Mouse (Mus musculus) NIH3T3 (cell line): Measurements from ENCODE around the gene Lhpp.
A peak's percentile ranks its signal among the peaks of the same experiment; 100 is the strongest.

Experiments
- DNase-seq: peaks from one replicate; pipeline ENCODE4 v3.0.0-alpha.2; 2012; ENCODE audit warnings: low read depth

The Lhpp gene

DNA sequence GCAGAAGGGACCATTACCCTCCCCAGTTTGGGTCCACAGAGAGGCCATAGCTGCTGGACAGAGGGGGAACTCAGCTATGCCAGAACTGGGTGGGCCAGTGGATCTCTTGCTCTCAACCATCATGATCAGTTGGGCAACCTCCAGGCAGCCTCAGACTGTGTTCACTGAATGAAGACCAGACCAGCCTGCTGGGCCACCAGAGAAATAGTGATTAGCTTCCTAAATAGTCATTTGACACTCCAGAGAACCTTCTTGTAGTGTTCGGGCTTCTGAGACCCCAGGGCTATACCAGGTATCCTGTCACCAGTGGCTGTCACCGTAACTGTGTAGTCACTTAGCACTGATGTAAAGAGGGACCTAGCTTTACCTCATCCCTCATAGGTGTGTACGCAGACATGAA, 71.9 kb downstream of the Lhpp start:
- no peak for DNase-seq

DNA sequence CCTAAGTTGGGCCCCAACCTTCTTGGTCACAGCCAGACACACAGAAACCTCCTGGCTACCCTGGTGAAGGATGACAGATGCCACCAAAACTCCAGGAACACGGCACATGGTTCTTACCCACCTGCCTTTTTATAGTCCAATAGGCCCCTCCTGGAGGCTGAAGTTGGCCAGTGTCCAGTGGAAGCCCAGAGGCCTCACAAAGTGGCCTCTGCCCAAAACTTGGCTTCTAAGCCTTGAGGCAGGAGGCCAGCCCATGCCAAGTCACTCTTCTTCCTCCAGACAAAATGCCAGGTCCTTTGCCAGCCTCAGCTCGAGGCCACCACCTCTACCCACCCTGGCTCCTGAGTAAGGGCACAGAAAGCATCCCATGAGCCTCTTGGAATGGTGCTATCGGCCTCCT, 72.5 kb downstream of the Lhpp start:
- no peak for DNase-seq

GRCm38 (mm10) chr7:132683923-132684322, 73.5 kb downstream of the Lhpp start:
- no peak for DNase-seq

- no peak for DNase-seq
Observed at GRCm38 (mm10) chr7:132686515-132686914, 76.1 kb downstream of the Lhpp start.

DNA sequence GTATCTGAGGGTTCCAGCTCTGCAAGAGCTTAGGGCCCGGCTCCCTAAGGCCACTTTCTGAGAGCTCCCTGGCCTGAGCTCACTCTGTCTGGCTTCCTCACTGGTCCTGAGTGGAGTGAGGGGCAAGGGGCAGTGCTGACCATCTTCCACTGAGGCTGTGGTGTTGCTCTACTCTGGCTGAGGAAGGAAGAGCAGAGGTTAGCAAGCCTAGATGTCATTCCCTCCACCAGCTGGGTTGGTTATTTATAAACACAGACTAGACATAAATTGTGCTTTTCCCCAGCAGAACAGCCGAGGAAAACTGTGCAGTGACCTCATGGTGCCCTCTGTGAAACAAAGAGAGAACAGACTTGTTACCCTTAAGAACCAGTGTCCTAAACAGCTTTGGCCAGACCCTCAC, 77.5 kb downstream of the Lhpp start:
- no peak for DNase-seq

- DNase-seq: no peak
Observed at GRCm38 (mm10) chr7:132688721-132689120, 78.3 kb downstream of the Lhpp start.

- DNase-seq: no peak
Observed at GRCm38 (mm10) chr7:132689722-132690121, 79.3 kb downstream of the Lhpp start.

GRCm38 (mm10) chr7:132690716-132691472, 80.5 kb downstream of the Lhpp start:
- DNase-seq: peak; percentile 69

DNA sequence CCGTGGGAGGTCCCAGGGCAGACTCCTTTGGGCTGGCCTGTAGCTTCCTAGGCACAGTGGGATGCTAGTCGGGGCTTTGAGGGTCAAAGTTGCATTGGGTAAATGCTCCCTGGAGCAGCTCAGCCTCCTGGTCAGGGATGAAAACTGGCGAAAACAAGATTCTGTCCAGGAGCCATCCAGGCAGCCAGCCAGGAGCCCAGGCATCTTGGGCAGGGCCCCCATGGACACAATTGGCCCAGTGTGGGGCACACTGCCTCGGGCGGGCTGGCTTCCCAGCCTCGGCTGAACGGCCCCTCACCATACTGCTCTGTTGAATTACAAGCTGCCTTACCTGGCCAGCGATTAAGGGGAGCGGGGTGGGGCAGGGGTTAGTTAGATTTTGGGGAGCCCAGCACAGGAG, 82.3 kb downstream of the Lhpp start:
- DNase-seq: peak; percentile 22

DNA sequence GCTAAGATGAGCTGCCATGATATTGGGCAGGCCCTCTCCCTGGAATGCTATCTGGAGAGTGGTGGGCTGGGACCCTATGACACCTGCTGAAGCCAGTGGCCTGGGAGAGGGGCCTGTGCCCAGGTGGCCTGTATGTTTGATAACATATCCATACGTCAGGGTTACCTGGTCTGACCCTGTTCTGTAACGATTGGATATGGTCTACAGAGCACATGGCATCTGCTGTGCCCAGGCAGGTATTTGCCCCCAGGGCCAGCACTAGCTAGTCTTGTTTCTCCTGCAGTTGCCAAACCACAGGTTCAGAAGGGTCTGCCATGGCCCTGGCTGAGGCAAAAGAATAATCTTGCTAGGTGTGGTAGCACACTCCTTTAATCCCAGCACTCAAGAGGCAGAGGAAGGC, 83.1 kb downstream of the Lhpp start:
- DNase-seq: no peak

GRCm38 (mm10) chr7:132697258-132697796, 86.9 kb downstream of the Lhpp start:
- DNase-seq: no peak

DNA sequence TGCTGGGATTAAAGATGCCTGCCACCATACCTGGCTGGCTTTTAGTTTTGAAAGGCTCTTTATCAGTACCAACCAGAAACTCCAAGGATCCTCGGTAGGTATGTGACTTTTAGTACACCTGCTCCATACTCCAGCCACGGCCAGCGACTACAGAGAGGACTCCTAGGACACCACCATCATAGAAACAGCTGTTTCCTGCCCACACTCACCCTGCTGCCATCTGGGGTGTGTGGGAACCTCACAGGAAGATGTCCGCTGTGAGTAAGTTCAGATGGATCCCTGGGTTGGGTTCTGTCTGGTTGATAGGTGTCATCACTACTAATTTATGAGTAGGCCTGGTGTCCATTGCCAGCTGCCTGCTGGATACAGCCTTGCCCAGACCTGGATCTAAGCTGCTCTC, 88.3 kb downstream of the Lhpp start:
- no peak for DNase-seq

- no peak for DNase-seq
Observed at GRCm38 (mm10) chr7:132699165-132699564, 88.7 kb downstream of the Lhpp start.

DNA sequence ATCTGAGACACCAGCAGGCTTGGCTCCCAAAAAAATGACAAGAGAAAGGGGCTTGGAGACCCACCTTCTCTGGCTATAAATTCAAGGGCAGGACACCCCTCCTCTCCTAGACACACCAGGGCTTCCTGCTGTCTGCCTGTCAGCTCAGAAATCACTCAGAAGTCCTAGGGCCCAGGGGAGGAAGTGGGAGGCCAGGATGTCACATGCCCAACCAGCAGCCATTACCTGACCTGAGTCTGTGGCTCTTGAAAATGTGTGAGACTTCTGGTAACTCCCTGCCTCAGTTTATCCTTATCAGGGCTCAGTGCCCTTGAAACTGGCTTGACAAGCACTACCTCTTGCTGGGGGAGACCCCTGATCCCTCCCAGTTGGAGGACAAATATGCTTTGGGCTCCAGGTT, 89.2 kb downstream of the Lhpp start:
- DNase-seq: no peak

- peak; percentile 36 for DNase-seq
Observed at GRCm38 (mm10) chr7:132700107-132700506, 89.7 kb downstream of the Lhpp start.

DNA sequence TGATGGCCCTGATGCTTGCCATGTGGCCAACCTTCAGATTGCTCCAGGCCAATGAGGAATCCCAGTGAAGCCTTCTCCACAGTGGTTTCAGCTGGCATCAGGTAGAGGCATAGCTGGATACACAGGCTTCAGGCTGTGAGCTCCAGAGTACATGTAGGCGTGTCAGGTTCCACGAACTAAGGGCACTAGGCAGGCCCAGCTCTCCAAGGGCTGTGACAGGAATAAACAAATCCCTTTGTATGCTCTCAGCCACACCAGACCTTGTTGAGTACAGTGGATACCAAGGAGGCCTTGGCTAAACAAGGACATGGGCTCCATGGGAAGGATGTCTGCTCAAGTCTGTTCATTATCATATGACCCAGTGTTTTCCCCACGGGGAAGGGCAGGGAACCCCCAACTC, 91.0 kb downstream of the Lhpp start:
- DNase-seq: no peak

DNA sequence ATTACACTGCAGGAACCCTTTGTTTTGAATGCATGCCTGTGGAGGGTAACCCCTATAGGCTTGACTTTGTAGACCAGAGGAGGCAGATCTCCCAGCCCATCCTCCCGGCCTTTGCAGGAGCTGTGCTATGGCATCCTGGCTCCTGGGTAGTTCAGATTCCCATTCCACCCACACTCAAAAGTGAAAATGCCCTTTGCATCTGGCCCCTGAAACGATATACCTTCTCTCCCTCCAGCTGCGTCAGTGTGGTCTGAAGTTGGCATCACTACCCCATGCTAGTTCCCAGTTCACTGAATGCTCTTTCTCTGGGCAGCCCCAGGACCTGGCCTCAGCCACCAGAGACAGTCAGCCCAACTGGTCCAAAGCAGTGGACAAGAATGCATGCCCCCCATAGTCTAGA, 91.6 kb downstream of the Lhpp start:
- no peak for DNase-seq

DNA sequence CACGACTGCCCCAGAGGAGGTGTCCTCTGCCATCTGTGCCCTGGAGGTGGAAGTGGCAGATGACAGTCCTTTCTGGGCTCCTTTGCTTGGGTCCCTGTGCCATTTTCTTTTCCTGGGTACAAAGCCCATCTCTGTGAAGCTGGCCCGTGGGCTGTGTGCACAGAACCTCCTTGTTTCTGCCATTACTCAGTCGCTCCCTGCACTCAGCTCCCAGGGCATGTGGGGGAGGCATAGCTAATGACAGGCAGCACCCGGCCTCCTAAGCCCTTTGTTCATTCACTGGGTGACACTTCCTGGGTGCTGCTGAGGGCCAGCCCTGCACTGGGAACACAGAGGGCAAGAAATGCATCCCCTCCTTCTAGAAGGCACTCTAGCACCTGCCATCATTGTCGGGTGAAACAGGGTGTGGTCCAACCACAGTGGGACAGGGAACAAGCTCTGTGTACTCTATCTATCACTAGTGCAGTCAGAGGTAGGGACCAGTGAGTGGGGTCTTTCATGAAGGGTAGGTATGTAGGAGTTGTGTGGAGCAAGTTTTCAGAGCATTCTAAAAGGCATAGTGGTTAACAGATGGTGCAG, 92.1 kb downstream of the Lhpp start:
- no peak for DNase-seq

- DNase-seq: no peak
Observed at GRCm38 (mm10) chr7:132703515-132704309, 93.3 kb downstream of the Lhpp start.

DNA sequence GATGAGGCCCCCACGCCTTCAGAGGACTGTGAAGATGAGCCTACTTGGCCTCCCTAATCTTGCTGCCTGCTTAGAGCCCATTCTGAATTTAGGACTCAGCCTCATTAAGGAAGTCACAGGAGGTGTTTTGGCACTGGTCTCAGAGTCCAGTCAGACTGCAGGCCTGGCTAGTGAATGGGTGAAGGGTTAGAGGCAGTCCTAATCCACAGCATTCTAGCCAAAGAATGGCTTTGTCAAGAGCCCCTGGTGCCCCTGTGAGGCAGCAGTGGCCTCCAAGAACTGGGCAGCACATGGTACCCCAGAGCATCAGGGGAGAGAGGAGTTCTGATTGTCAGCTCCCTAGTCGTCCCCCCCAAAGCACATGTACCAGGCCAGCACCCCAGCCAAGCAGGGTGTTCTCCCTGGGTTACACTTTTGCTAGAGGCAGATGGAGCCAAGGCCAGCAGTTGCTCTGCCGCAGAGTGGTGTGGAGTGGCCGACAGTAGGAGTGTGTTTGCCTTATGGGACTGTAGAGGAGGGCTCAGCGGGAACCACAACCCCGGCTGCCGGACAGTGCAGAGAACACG, 94.0 kb downstream of the Lhpp start:
- no peak for DNase-seq

GRCm38 (mm10) chr7:132705130-132705529, 94.7 kb downstream of the Lhpp start:
- no peak for DNase-seq

DNA sequence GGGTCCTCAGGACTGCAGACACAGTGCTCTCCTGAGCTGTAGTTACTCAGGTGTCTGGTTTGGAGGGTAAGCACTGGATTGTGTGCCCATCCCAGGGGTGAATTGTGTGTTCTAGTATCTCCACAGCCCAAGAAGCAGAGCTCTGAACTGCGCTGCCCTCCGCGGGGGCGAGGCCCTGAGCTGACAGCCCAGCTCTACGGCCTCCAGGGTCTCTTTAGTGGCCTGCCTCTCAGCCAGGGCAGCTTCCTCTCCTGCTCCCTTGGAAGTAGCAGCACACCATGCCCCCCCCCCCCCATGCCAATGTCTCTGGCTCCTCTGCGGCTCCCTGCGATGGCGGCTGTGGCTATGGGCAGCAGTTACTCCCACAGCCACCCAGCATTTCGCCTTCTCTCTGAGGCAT, 101.1 kb downstream of the Lhpp start:
- no peak for DNase-seq
